Mouse (Mus musculus) heart, postnatal 0 days (tissue): ENCODE results near the gene Gltp.

ENCODE experiments used
- CTCF ChIP-seq: IDR thresholded peaks from 2 replicates; pipeline ENCODE4 v1.5.1; 2016; ENCODE audit warnings: antibody characterized with exemption, control low read depth, low read depth
- EP300 ChIP-seq: IDR thresholded peaks from 2 replicates; pipeline ENCODE4 v1.6.1; 2016; ENCODE audit warnings: antibody characterized with exemption, low read depth

DNA sequence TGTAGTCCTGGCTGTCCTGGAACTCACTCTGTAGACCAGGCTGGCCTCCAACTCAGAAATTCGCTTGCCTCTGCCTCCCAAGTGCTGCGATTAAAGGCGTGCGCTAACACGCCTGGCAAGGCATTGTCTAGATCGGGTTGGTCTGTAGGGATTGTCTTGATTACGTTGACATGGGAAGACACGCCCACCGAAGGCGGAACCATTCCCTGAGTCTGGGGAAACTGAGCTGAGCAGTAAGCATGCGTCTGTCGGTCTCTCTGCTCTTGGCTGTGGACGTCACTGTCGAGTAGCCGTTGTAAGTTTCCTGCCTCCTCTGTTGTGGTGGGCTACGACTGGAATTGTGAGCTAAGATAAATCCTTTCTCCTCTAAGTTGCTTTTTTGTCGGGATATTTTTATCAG is 6.2 kb upstream of the Gltp start:
- TF ChIP-seq CTCF (no peak), EP300 (no peak)
